Mouse (Mus musculus) central nervous system, embryonic 18 days (tissue): ENCODE results near the gene Foxj1. TPM values are rescaled to one million over a fixed set of nuclear protein-coding genes. Genes with fewer than 3 reads are reported as not detected.

Experiments used
- polyA plus RNA-seq: library from polyadenylated mRNA; depleted of rRNA; stranded (reverse); fragments of >200 nt; gene quantifications from 2 replicates; pipeline ENCODE4 v1.2.3, GENCODE M21; 2012; rRNA removed

Foxj1 gene
- 12.1 and 16.5 TPM in 2 replicates for polyA plus RNA-seq

GRCm38 (mm10) chr11:116335244-116336036, at the start of gene Foxj1:
Gene Foxj1, minus strand, starts transcription at chr11:116335399.

GRCm38 (mm10) chr11:116307019-116307725, 28.0 kb downstream of the Foxj1 start, which contains the start of gene Exoc7:
Gene Exoc7, minus strand, starts transcription at chr11:116307233.

DNA sequence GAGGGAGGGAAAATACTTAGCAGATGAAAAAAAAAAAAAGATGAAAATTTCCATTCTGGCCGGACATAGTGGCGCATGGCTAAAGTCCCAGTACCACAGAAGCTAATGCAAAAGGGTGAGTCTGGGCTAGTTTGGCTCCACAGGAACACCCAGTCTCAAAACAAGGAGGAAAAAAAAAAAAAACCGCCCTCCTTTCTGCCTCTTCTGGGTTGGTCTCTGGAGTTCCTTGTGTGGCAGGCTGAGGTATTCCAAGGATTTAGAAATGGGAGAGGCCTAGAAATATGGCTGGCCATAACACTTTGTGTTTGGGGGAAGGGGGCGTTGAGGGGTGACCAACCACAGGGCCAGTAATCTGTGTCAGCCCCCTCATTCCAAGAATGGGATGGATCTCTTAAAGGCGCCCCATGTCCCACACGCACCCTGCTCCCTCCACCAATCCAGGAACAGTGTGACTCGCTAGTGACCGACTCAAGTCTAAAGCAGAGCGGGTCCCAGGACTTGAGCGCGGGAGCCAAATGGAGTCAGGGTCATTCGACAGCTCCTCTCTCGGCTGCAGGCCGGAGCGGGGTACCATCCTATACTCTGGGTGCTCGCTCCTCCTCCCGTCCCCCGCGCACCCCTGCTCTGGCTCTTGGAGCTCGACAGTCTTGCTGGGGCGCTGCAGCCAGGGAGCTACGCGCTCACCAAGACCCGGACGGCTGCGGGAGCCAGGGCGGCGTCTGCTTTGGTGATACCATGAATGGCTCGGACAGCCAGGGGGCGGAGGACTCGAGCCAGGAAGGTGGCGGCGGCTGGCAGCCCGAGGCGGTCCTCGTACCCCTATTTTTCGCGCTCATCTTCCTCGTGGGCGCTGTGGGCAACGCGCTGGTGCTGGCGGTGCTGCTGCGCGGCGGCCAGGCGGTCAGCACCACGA, 54.2 kb downstream of the Foxj1 start, which contains the start of gene Galr2:
Galr2 (plus strand) TSS at position 189 of the 913 bp plus-strand sequence.

Other genes starting within 250 kb of the Foxj1 start
- gene Wbp2, start 248.4 kb downstream of the Foxj1 start, polyA plus RNA-seq, result 132 and 148 TPM in 2 replicates
- gene Trim47, start 208.2 kb downstream of the Foxj1 start, polyA plus RNA-seq, result 8.4 and 9.3 TPM in 2 replicates
- 3.0 and 3.3 TPM in 2 replicates for gene Trim65, start 204.3 kb downstream of the Foxj1 start, polyA plus RNA-seq
- 31.1 and 35.5 TPM in 2 replicates for gene Mrpl38, start 196.5 kb downstream of the Foxj1 start, polyA plus RNA-seq
- 150 and 152 TPM in 2 replicates for gene Fbf1, start 167.2 kb downstream of the Foxj1 start, polyA plus RNA-seq
- 57.2 and 60.7 TPM in 2 replicates for gene Ten1, start 136.5 kb downstream of the Foxj1 start, polyA plus RNA-seq
- gene Acox1, start 136.4 kb downstream of the Foxj1 start, polyA plus RNA-seq, result 89.6 and 91.1 TPM in 2 replicates
- gene Evpl, start 97.3 kb downstream of the Foxj1 start, polyA plus RNA-seq, result 0.95 and 1.3 TPM in 2 replicates
- 65.6 and 66.3 TPM in 2 replicates for gene Srp68, start 61.2 kb downstream of the Foxj1 start, polyA plus RNA-seq
- 0.21 and 0.25 TPM in 2 replicates for gene Galr2, start 54.5 kb downstream of the Foxj1 start, polyA plus RNA-seq
- 83.4 and 97.8 TPM in 2 replicates for gene Exoc7, start 28.2 kb downstream of the Foxj1 start, polyA plus RNA-seq
- 82.0 and 88.9 TPM in 2 replicates for gene Rnf157, start 77.6 kb upstream of the Foxj1 start, polyA plus RNA-seq
- 119 and 147 TPM in 2 replicates for gene Ubald2, start 98.7 kb upstream of the Foxj1 start, polyA plus RNA-seq
- 0.10 and 0.29 TPM in 2 replicates for gene Qrich2, start 130.8 kb upstream of the Foxj1 start, polyA plus RNA-seq
- gene Prpsap1, start 158.8 kb upstream of the Foxj1 start, polyA plus RNA-seq, result 117 and 130 TPM in 2 replicates
- 8.1 and 8.2 TPM in 2 replicates for gene Sphk1, start 195.5 kb upstream of the Foxj1 start, polyA plus RNA-seq
- 64.5 and 67.0 TPM in 2 replicates for gene Ube2o, start 246.0 kb upstream of the Foxj1 start, polyA plus RNA-seq